Mouse (Mus musculus): Measurements from ENCODE around the gene Zfp771. TPM values are rescaled to one million over a fixed set of nuclear protein-coding genes. Genes with fewer than 3 reads are reported as not detected.

Zfp771 gene
- total RNA-seq, 2 experiments from 2014 or later, result 18.0 to 21.6 TPM

- intact Hi-C loops (cut with DNase I; ENCODE audit: low total_unique reads), result no loop called here
- DNase-seq, result peak; percentile 87
Observed at GRCm38 (mm10) chr7:127273925-127274789, 30.1 kb downstream of the Zfp771 start, which contains the start of gene Sephs2. Sephs2 (minus strand) TSS chr7:127274055.

- no peak for DNase-seq
- intact Hi-C loops (cut with DNase I; ENCODE audit: low total_unique reads), result no loop called here
Observed at GRCm38 (mm10) chr7:127276519-127276961, 32.5 kb downstream of the Zfp771 start.

- DNase-seq, result peak; percentile 34
Observed at GRCm38 (mm10) chr7:127278311-127278710, 34.2 kb downstream of the Zfp771 start.

GRCm38 (mm10) chr7:127280092-127280491, 36.0 kb downstream of the Zfp771 start:
- no peak for DNase-seq
- intact Hi-C loops (cut with DNase I; ENCODE audit: low total_unique reads), result no loop called here

More at GRCm38 (mm10) chr7:127278311-127278710, 34.2 kb downstream of the Zfp771 start:
- intact Hi-C loops (cut with DNase I; ENCODE audit: low total_unique reads), result no loop called here

DNA sequence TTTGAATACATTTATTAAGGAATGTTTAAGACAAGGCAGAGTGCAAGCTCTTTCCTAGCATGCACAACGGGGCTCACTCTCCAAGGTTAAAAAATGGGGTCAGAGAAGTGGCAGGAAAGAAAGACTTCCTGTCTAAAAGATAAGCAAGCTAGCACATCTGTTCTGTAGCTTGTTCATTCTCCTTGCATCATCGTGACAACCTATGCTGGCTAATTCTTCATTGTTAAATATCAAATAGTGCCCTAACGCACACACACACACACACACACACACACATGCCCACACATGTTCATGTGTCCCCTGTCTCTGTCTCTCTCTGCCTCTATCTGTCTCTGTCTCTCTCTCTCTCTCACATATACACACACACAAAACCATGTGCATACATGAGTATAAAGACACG, 37.0 kb downstream of the Zfp771 start:
- DNase-seq, result no peak
- intact Hi-C loops (cut with DNase I; ENCODE audit: low total_unique reads), result no loop called here

DNA sequence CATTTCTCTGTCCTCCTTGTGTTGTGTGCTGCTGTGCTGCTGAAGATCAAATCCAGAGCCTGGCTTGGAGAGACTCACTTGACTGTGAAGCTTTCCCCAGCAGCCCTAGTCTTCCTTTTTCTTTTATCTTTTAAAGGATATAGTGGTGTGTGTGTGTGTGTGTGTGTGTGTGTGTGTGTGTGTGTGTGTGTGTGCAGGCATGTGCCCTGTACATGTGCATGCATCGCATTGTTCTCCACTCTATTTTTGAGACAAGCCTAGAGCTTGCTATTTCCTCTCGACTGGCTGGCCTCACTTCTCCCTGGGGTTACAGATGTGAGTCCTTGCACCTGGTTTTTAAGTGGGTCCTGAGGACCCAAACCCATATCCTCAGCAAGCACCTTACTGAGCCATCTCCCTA, 38.1 kb downstream of the Zfp771 start:
- no peak for DNase-seq
- intact Hi-C loops (cut with DNase I; ENCODE audit: low total_unique reads), result no loop called here

- intact Hi-C loops (cut with DNase I; ENCODE audit: low total_unique reads), result no loop called here
- no peak for DNase-seq
Observed at GRCm38 (mm10) chr7:127285154-127285553, 41.1 kb downstream of the Zfp771 start.

DNA sequence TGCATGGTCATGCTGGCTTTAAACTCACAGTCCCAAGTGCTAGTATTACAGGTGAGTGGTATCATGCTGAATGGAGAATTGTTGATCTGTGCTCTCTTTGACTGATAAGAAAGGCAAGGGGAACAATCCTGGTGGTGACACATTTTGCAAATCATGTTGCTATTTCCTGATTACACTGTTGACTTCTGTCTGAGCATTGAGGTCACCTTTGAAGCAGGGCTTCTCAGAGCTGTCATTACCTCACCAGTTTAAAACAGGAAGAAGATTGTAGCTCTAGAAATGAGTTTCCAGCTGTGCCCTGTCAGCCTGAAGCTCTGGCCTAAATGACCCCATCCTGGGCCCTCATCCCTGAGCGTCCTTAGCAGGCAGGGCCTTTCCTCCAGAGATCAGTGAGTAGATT, 43.9 kb downstream of the Zfp771 start:
- intact Hi-C loops (cut with DNase I; ENCODE audit: low total_unique reads), result no loop called here
- no peak for DNase-seq

DNA sequence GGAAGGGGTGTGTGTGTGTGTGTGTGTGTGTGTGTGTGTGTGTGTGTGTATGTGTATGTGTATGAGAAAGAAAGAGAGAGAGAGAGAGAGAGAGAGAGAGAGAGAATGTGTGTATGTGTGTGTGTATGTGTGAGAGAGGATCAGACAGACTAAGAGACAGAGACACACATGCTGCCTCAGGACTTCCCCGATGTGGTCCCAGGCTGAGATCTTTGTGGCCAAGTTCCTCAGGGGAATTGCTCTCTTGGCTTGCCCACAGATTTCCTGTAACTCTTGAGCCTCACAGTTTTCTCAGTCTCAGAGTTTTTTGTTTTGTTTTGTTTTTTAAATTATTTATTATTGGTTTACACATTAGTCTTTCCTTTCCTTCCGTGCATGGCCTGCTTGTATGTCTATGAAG, 45.2 kb downstream of the Zfp771 start:
- DNase-seq, result no peak
- intact Hi-C loops (cut with DNase I; ENCODE audit: low total_unique reads), result no loop called here

- no peak for DNase-seq
- intact Hi-C loops (cut with DNase I; ENCODE audit: low total_unique reads), result no loop called here
Observed at GRCm38 (mm10) chr7:127290142-127290541, 46.1 kb downstream of the Zfp771 start.

GRCm38 (mm10) chr7:127296098-127296497, 52.0 kb downstream of the Zfp771 start, which contains the start of gene Itgal:
Itgal (plus strand) TSS chr7:127296260.
- no peak for DNase-seq
- intact Hi-C loops (cut with DNase I; ENCODE audit: low total_unique reads), result no loop called here

DNA sequence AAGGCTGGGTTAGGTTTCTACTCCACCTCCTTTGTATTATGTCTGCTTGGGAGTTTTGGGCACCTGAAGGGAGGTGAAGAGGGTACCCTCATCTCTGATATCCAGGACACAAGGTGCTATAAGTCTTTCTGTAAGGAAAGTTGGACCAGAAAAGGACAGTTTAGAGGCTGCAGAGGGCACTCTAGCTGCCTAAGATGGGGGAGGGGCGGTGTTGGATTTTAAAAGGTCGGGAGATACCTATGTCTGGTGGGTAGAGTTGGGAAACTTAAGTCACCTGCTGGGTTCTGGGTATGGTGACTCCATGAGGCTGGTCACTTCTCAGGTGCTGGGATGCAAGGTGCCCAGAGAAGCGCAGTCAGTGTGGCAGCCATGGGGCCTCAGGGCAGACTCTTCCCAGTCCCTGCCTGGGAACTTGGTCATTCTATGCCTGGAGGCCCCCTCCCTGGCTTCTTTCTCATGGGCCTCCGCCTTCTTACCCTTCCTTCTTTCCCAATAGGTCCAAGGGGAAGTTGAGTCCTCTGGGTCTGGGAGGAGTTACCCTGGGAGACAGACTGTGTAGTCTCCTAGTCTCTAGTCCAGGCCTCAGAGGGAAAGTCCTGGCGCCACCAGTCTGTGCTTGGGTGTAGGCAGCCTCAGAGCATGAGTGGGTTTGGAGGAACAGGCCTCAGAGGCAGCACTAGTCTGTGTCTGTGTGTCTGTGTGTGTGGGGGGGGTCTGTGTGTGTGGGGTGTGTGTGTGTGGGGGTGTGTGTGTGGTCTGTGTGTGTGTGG, 52.9 kb downstream of the Zfp771 start:
- DNase-seq, result no peak
- intact Hi-C loops (cut with DNase I; ENCODE audit: low total_unique reads), result no loop called here

DNA sequence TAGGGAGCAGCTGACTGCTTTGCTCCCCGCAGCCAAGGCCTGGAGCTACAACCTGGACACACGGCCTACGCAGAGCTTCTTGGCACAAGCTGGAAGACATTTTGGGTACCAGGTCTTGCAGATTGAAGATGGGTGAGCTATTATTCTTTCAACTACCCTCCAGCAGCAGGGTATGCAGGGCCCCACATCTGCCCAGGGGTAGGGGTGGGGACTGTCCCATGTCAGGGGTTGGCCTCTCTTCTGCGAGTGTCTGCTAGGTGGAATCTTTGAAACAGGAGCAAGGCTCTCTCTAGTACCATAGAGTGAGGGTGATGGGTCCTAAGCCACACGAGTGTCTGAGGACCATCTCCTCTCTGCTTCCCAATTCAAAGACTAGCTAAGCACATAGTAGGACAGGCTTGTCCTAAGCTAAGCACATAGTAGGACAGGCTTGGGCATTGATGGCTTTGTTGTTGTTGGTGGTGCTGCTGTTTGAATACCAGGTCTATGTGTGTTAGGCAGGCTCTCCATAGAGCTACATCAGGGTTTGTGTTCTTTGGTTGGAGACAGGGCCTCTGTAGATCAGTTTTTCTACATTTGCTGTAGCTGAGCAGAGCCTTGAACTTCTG, 53.6 kb downstream of the Zfp771 start:
- no peak for DNase-seq
- intact Hi-C loops (cut with DNase I; ENCODE audit: low total_unique reads), result no loop called here

Other genes starting within 250 kb of the Zfp771 start
- gene Mvp, start 229.7 kb upstream of the Zfp771 start, total RNA-seq (2021), result 10 to 100 TPM; 19.5 to 27.1 TPM
- gene Pagr1b, start 227.8 kb upstream of the Zfp771 start, total RNA-seq (2021), result under 1 TPM in 1 of 2 experiments, not detected in 1; 0.97 TPM
- 10 to 100 TPM in 1 of 2 experiments, 1 to 10 TPM in 1; 8.6 to 15.3 TPM for gene Pagr1a, start 226.9 kb upstream of the Zfp771 start, total RNA-seq (2021)
- gene Gm42742, start 223.2 kb upstream of the Zfp771 start, total RNA-seq (2021), result 10 to 100 TPM; 11.1 to 11.6 TPM
- gene Prrt2, start 223.1 kb upstream of the Zfp771 start, total RNA-seq (2021), result 1 to 10 TPM; 1.6 TPM
- 10 to 100 TPM; 53.6 to 58.2 TPM for gene Maz, start 217.2 kb upstream of the Zfp771 start, total RNA-seq (2021)
- 1 to 10 TPM; 5.1 to 6.0 TPM for gene Kif22, start 201.8 kb upstream of the Zfp771 start, total RNA-seq (2021)
- gene Zg16, start 156.9 kb upstream of the Zfp771 start, total RNA-seq (2021), result not detected
- under 1 TPM; 0.95 to 0.96 TPM for gene AI467606, start 152.9 kb upstream of the Zfp771 start, total RNA-seq (2021)
- gene Qprt, start 122.0 kb upstream of the Zfp771 start, total RNA-seq (2021), result 1 to 10 TPM in 1 of 2 experiments, under 1 TPM in 1; 0.97 to 1.4 TPM
- under 1 TPM; 0.24 to 0.27 TPM for gene Spn, start 106.5 kb upstream of the Zfp771 start, total RNA-seq (2021)
- gene Cd2bp2, start 48.2 kb upstream of the Zfp771 start, total RNA-seq (2021), result 10 to 100 TPM; 30.0 to 32.0 TPM
- gene Tbc1d10b, start 35.8 kb upstream of the Zfp771 start, total RNA-seq (2021), result 10 to 100 TPM; 32.1 to 32.9 TPM
- over 10,000 TPM; 57,620 to 58,231 TPM for gene Mylpf, start 35.4 kb upstream of the Zfp771 start, total RNA-seq (2021)
- 1 to 10 TPM; 4.2 to 5.4 TPM for gene Zfp553, start 11.2 kb upstream of the Zfp771 start, total RNA-seq (2021)
- 1 to 10 TPM; 4.2 to 5.0 TPM for gene Sept1, start 11.1 kb upstream of the Zfp771 start, total RNA-seq (2021)
- 10 to 100 TPM; 24.7 to 27.0 TPM for gene Dctpp1, start 16.4 kb downstream of the Zfp771 start, total RNA-seq (2021)
- gene Sephs2, start 29.8 kb downstream of the Zfp771 start, total RNA-seq (2021), result 10 to 100 TPM; 19.3 to 23.1 TPM
- gene Itgal, start 52.0 kb downstream of the Zfp771 start, total RNA-seq (2021), result under 1 TPM; 0.42 to 0.62 TPM
- gene Zfp768, start 101.3 kb downstream of the Zfp771 start, total RNA-seq (2021), result 10 to 100 TPM; 21.4 to 25.7 TPM
- 1 to 10 TPM; 2.9 to 3.2 TPM for gene Zfp747, start 131.8 kb downstream of the Zfp771 start, total RNA-seq (2021)
- 1 to 10 TPM; 1.7 TPM for gene 9130019O22Rik, start 142.9 kb downstream of the Zfp771 start, total RNA-seq (2021)
- gene E430018J23Rik, start 149.4 kb downstream of the Zfp771 start, total RNA-seq (2021), result 1 to 10 TPM; 2.0 to 2.4 TPM
- gene Zfp764, start 162.5 kb downstream of the Zfp771 start, total RNA-seq (2021), result 1 to 10 TPM; 2.1 to 3.1 TPM
- 1 to 10 TPM; 2.2 to 2.6 TPM for gene Zfp688, start 177.8 kb downstream of the Zfp771 start, total RNA-seq (2021)
- gene Zfp689, start 204.9 kb downstream of the Zfp771 start, total RNA-seq (2021), result 1 to 10 TPM; 1.0 to 1.5 TPM
- gene Prr14, start 215.3 kb downstream of the Zfp771 start, total RNA-seq (2021), result 10 to 100 TPM; 17.2 to 19.4 TPM
- 10 to 100 TPM; 20.0 to 24.1 TPM for gene Fbrs, start 234.9 kb downstream of the Zfp771 start, total RNA-seq (2021)

All from gastrocnemius, postnatal 14 days (tissue).